ENCODE assay signal across 9 mouse cellular contexts in genomic region chr14:20024888-20025719, GRCm38 (mm10). TPM values are rescaled to one million over a fixed set of nuclear protein-coding genes. Genes with fewer than 3 reads are reported as not detected.
DNase-seq lines count a peak whose midpoint lies in the region; ATAC-seq and TF ChIP-seq lines count a peak whose summit lies in the region.
"Had no signal": no experiment of that assay in that cellular context is flagged by ENCODE, and none has a peak within 500 bp of the region (broad histone marks: within the 10 kb centered on the region; RNA-seq: fewer than 3 reads in every experiment).

No protein-coding gene starts in this region.

- peak overlapping the region; percentile 61; the same call in 1 of the 2 replicates for H3K9ac ChIP-seq in ES-E14 (ENCODE audit: insufficient read depth, low read depth, low read length, poor library complexity, severe bottlenecking)
- H3K9ac ChIP-seq in midbrain, embryonic 15.5 days, result no peak overlapping the region

- no peaks in the 10 kb centered on the region for H3K9me3 ChIP-seq in ES-E14 (ENCODE audit: control insufficient read depth, insufficient read depth, low read depth, low read length)
- H3K9me3 ChIP-seq in midbrain, embryonic 15.5 days, result no peaks in the 10 kb centered on the region

- no peak for ATAC-seq in midbrain, embryonic 15.5 days (replicated peaks)

- WGBS in large intestine, adult 2 months, result 25% methylated on average over 6 of the region's 6 CpGs
- 79% methylated on average over 6 of the region's 6 CpGs for WGBS in midbrain, embryonic 15.5 days

- no peak overlapping the region for H3K4me2 ChIP-seq in midbrain, embryonic 15.5 days

- H3K27me3 ChIP-seq in midbrain, embryonic 15.5 days (replicated peaks), result no peaks in the 10 kb centered on the region

- in situ Hi-C loops in ES-E14 (cut with MboI; ENCODE audit: low sequenced_read_pairs in 2 of 2, unreplicated experiment in 2 of 2), result loop anchor here (10.0 to 25.0 kb wide), 2 partner anchors 113 to 190 kb away; no protein-coding TSS in a partner anchor

- H3K4me3 ChIP-seq in ES-E14 (ENCODE audit: insufficient read depth in 1 of 2, low read depth in 1 of 2, low read length in 2 of 2, poor library complexity in 1 of 2, severe bottlenecking in 1 of 2), result peak overlapping the region; percentile 42 to 49
- H3K4me3 ChIP-seq in midbrain, embryonic 15.5 days, result no peak overlapping the region

- H3K27ac ChIP-seq in ES-E14 (ENCODE audit: insufficient read depth, low read depth, low read length, poor library complexity, severe bottlenecking), result no peak overlapping the region
- no peak overlapping the region for H3K27ac ChIP-seq in midbrain, embryonic 15.5 days

- peak; percentile 74 to 82 for DNase-seq in B cell, adult 2 months
- DNase-seq in ES-E14 (ENCODE audit: low read depth, low spot score), result no peak
- DNase-seq in large intestine, adult 2 months (ENCODE audit: low read depth, low spot score), result peak; percentile 25
- peak; percentile 70 to 73 for DNase-seq in natural killer cell, adult 2 months (ENCODE audit: low spot score in 2 of 2)
- DNase-seq in yolk sac, embryonic 10.5 days (ENCODE audit: low spot score), result no peak
- DNase-seq in adrenal gland, adult 2 months, result no peak
- no peak for DNase-seq in embryo, embryonic 10 days (ENCODE audit: low spot score)
- DNase-seq: right cerebral cortex, postnatal 25 days had no signal

- H3K4me1 ChIP-seq in ES-E14 (ENCODE audit: control insufficient read depth in 2 of 2, insufficient read depth in 2 of 2, low read length in 2 of 2, poor library complexity in 1 of 2), result peaks cover 7 to 16% of the 10 kb centered on the region in 2 experiments
- H3K4me1 ChIP-seq in midbrain, embryonic 15.5 days, result no peaks in the 10 kb centered on the region

- H3K36me3 ChIP-seq in ES-E14 (ENCODE audit: control insufficient read depth, insufficient read depth, low read length, poor library complexity, severe bottlenecking), result no peaks in the 10 kb centered on the region
- no peaks in the 10 kb centered on the region for H3K36me3 ChIP-seq in midbrain, embryonic 15.5 days (replicated peaks)

TF ChIP-seq in ES-E14, 5 proteins besides CTCF, POLR2A, EP300 and RAD21:
- TF ChIP-seq CHD2 (IDR thresholded peaks at IDR 0.05; ENCODE audit: low read depth, low read length) (no peak), HCFC1 (IDR thresholded peaks at IDR 0.05; ENCODE audit: borderline replicate concordance, insufficient read depth, low read length) (no peak), MAFK (IDR thresholded peaks at IDR 0.05; ENCODE audit: insufficient read depth, low read depth, low read length) (no peak), ZC3H11A (IDR thresholded peaks at IDR 0.05; ENCODE audit: borderline replicate concordance, low read depth, low read length) (no peak), ZNF384 (IDR thresholded peaks at IDR 0.05; ENCODE audit: low read depth, low read length) (no peak)

RNA-seq across cellular contexts. Expression of gene Gng2, which starts 47.7 kb away (rescaled TPM):
- total RNA-seq in ES-E14 (2012; rRNA removed), result 41.5 and 54.3 TPM in 2 replicates
- polyA plus RNA-seq in large intestine, adult 2 months (2012; rRNA removed), result 12.0 and 12.8 TPM in 2 replicates
- 452 and 467 TPM in 2 replicates for polyA plus RNA-seq in midbrain, embryonic 15.5 days (2015; fragmentation: Nextera tagmentation; extraction: Ambion mirVana)
- total RNA-seq in adrenal gland, adult 2 months (2021), result 10 to 100 TPM; 32.8 to 39.5 TPM
- polyA plus RNA-seq in adrenal gland, adult 2 months (2012; rRNA removed), result 3.3 and 3.7 TPM in 2 replicates

Comparison
In these comparisons a context has a peak if more than half of its experiments do, and no peak if none do; other contexts are left out.
1. DNase-seq: peak in B cell, adult 2 months (2 of 2), large intestine, adult 2 months (single experiment) and natural killer cell, adult 2 months (2 of 2); none in ES-E14 (single experiment), yolk sac, embryonic 10.5 days (single experiment), adrenal gland, adult 2 months (single experiment) and embryo, embryonic 10 days (single experiment).
2. RNA of gene Gng2, which starts 47.7 kb away (polyA plus RNA-seq): 452 to 467 TPM in midbrain, embryonic 15.5 days; 12.0 to 12.8 TPM in large intestine, adult 2 months and 3.3 to 3.7 TPM in adrenal gland, adult 2 months; every median in the first group is over 10 times any median in the second.